Mouse (Mus musculus) ES-Bruce4 (cell line): Measurements from ENCODE around the gene Tubgcp2.

Experiments
- CTCF ChIP-seq: IDR thresholded peaks from one replicate; pipeline ENCODE4 v1.8.1; 2011; ENCODE audit warnings: low read depth, low read length
- EP300 ChIP-seq: IDR thresholded peaks from 2 replicates; pipeline ENCODE4 v1.6.1; 2011; ENCODE audit warnings: low read depth, low read length; ENCODE audit not compliant: insufficient read depth
- POLR2A ChIP-seq: IDR thresholded peaks from one replicate; pipeline ENCODE4 v1.8.1; 2011; ENCODE audit warnings: low read length; ENCODE audit not compliant: insufficient read depth

- TF ChIP-seq EP300 (peak; percentile 88), CTCF (no peak), POLR2A (peak; percentile 39)
Observed at GRCm38 (mm10) chr7:139950283-139950971, 86.0 kb downstream of the Tubgcp2 start.
